Mouse (Mus musculus) embryonic facial prominence, embryonic 14.5 days (tissue): ENCODE data around the gene Zfp993. TPM values are rescaled to one million over a fixed set of nuclear protein-coding genes. Genes with fewer than 3 reads are reported as not detected.
A peak's percentile ranks its signal among the peaks of the same experiment; 100 is the strongest.
"Not testable (repeated sequence)": the region's sequence is repeated elsewhere in the genome, so short reads cannot be mapped to it uniquely, and the experiment has no call there.

Experiments
- ATAC-seq: fragments of 200-750 bp; cut with Nextera tagmentation; 2 replicates; pipeline ENCODE4 v1.8.0; 2017; ENCODE audit warnings: low read depth, moderate number of reproducible peaks, moderate TSS enrichment
- DNase-seq: peaks from one replicate; pipeline ENCODE4 v3.0.0-alpha.2; 2015; ENCODE audit warnings: low spot score
- H3K27ac ChIP-seq: fragments of 300-500 bp; sonication (generic); replicated peaks from 2 replicates; pipeline ENCODE4 v1.5.1; 2014; ENCODE audit warnings: low read depth, mild to moderate bottlenecking, low read length, moderate library complexity
- H3K27me3 ChIP-seq: fragments of 300-500 bp; sonication (generic); replicated peaks from 2 replicates; pipeline ENCODE4 v1.6.1; 2014; ENCODE audit warnings: low read length; ENCODE audit not compliant: control insufficient read depth, insufficient read depth
- H3K36me3 ChIP-seq: fragments of 300-500 bp; sonication (generic); 2 replicates; pipeline ENCODE4 v1.6.1; 2014; ENCODE audit warnings: low read length, mixed read lengths; ENCODE audit not compliant: control insufficient read depth, insufficient read depth
- H3K4me1 ChIP-seq: fragments of 300-500 bp; sonication (generic); 2 replicates; pipeline ENCODE4 v1.6.1; 2014; ENCODE audit warnings: antibody characterized with exemption, low read length; ENCODE audit not compliant: control insufficient read depth, insufficient read depth
- H3K4me2 ChIP-seq: fragments of 300-500 bp; sonication (generic); 2 replicates; pipeline ENCODE4 v1.6.1; 2014; ENCODE audit warnings: low read depth, mild to moderate bottlenecking, low read length, moderate library complexity, mixed read lengths
- H3K4me3 ChIP-seq: fragments of 300-500 bp; sonication (generic); 2 replicates; pipeline ENCODE4 v1.5.1; 2014; ENCODE audit warnings: low read depth, mild to moderate bottlenecking, low read length
- H3K9ac ChIP-seq: fragments of 300-500 bp; sonication (generic); 2 replicates; pipeline ENCODE4 v1.6.1; 2014; ENCODE audit warnings: low read depth, mild to moderate bottlenecking, low read length, moderate library complexity, mixed read lengths
- H3K9me3 ChIP-seq: fragments of 300-500 bp; sonication (generic); 2 replicates; pipeline ENCODE4 v1.6.1; 2016; ENCODE audit warnings: low read length; ENCODE audit not compliant: control insufficient read depth
- WGBS: fragments of 180-500 bp; shearing (Covaris S2); extraction: QIAGEN DNeasy Blood & Tissue Kit; methylation state at CpG from one replicate; pipeline ENCODE4 v1.1.7; 2014; 5-methylcytosine and 5-hydroxymethylcytosine counted together
- polyA plus RNA-seq: library from polyadenylated mRNA; unstranded; fragments of >200 nt; fragmentation: Nextera tagmentation; extraction: Ambion mirVana; gene quantifications from 2 replicates; pipeline ENCODE4 v1.2.1, GENCODE M21; 2014

Gene Zfp993
- polyA plus RNA-seq, result 1.4 and 1.7 TPM in 2 replicates

DNA sequence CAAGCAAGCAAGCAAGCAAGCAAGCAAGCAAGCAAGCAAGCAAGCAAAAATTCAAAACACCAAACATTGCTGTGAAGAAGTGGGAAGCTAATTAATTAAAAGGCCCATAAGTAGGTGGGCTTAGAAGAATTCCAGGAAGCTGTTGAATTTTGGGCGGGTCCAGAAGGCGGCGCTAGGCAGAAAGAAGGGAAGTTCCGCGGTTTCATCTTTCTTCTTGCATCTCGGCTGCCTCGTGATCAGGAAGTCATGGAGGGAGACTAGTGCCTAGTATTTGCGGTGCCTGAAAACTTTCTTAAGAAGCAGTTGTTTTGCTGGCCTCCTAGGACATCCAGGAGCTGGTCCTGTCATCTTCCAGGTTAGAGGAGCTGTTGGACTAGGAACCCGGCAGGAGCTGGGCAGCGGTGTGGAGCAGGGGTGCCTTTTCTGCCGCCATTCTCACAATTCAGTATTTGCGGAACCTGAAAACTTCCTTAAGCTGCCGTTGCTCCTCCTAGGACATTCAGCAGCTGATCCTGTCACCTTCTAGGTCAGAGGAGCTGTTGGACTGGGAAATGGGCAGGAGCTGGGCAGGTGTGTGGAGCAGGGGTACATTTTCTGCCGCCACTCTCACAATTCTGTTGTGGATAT is at the start of gene Zfp993:
Gene Zfp993, plus strand, starts transcription at position 188 of the 627 bp plus-strand sequence.
- H3K9ac ChIP-seq, DNase-seq, H3K4me2 ChIP-seq, H3K4me3 ChIP-seq, H3K27ac ChIP-seq, H3K9me3 ChIP-seq, H3K4me1 ChIP-seq, H3K27me3 ChIP-seq, H3K36me3 ChIP-seq, ATAC-seq: not testable (repeated sequence)
- no CpG with 5 or more reads among the region's 14 CpGs for WGBS

DNA sequence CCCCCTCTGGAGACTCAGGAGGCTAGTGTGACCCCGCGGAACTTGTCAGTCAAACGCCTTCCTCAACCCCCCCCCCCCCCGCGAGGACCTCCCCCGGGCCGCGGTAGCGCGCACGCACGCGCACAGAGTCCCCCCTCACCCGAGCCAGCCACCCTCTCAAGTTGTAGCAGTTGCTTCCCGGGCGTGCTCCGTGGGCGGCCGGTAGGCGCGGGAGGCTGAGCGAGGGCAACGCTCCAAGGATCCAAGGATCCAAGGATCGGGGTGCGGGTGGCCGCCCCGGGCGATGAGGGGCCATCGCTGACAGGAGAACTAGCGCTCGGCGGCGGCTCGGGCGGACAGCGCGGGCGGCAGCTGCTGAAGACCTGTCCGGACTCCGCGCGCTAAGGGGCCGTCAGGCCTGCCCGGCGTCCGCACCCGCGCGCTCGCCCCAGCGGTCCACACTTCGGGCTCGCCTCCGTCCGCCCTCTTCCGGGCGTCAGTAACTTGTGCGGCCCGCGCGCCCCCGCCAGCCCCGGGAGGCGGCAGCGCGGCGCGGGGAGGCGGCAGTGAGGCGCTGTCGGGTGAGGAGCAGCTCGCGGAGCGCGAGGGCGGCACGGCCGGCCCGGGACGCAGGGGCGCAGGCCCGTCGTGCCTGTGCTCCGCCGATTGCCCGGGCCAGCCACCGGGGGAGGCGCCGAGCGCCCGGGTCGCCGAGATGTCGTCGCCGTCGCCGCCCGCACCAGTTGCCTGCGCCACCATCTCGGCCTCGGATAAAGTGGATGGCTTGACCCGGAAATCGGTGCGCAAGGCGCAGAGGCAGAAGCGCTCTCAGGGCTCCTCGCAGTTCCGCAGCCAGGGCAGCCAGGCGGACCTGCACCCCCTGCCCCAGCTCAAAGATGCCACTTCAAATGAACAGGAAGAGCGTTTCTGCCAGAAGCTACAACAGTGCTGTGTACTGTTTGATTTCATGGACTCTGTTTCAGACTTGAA is 30.6 kb upstream of the Zfp993 start:
- not testable (repeated sequence) for H3K27ac ChIP-seq, H3K9ac ChIP-seq, H3K9me3 ChIP-seq, H3K27me3 ChIP-seq, DNase-seq, H3K36me3 ChIP-seq, H3K4me1 ChIP-seq, H3K4me3 ChIP-seq
- peak; percentile 62; the same call in 1 of the 2 replicates for ATAC-seq
- H3K4me2 ChIP-seq, result 0 out of 2 replicates have a peak overlapping the region, but pooled peaks have one; percentile 23
- WGBS, result 2% methylated on average over 10 of the region's 111 CpGs

DNA sequence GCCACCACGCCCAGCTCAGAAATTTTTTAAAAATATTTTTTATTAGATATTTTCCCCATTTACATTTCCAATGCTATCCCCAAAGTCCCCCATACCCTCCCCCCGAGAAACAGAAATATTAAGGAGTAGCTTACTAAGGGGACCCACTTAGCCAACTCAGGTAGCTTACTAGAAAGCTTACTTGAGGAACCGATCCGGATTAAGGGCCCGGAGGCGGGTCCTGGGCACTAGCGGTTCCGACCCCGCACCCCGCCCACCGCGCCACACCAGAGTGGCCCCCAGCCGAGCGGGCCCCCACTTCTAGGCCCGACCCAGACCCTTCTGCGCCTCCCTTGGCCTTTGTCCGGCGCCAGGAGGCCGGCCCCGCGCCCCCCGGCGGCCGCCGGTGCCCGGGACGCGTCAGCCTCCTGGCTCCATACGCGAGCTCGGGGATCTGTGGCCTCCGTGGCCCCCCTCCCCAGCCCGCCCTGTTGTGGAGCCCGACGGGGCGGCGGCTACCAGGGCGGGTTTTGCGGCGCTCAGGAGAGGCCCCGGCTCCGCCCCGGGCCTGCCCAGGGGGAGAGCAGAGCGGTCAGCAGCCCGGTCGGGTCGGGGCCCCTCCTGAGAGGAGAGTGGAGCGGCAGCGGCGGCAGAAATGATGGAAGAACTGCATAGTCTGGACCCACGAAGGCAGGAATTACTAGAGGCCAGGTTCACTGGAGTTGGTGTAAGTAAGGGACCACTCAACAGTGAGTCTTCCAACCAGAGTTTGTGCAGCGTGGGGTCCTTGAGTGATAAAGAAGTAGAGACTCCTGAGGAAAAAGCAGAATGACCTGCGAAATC is 7.0 kb upstream of the Zfp993 start:
- peak; percentile 72 for ATAC-seq
- WGBS, result 8% methylated on average over 16 of the region's 53 CpGs
- H3K9ac ChIP-seq, H3K36me3 ChIP-seq, H3K27ac ChIP-seq, H3K9me3 ChIP-seq, H3K4me1 ChIP-seq, H3K27me3 ChIP-seq: not testable (repeated sequence)
- DNase-seq, result peak; percentile 0
- peak overlapping the region; percentile 40 for H3K4me2 ChIP-seq
- peak overlapping the region; percentile 15; the same call in 1 of the 2 replicates for H3K4me3 ChIP-seq

DNA sequence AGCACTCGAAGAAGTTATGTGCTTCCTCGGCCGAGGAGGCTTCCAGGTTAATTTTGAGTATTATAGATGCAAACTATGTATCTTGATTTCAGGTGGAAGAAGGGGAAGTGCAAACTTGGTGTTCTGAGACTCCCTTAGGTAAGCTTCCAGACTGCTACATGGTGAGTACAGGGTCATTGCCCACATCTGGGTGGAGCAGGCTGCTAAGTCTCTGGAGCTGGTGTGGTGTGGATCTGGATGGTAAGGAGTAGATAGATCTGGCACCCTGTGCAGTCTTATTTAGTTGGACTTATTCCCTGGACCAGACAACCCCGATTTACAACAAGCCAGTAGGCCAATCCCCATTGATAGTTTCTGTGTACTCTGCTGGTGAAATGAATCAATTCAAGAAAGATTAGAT is 33.6 kb downstream of the Zfp993 start:
- not testable (repeated sequence) for H3K36me3 ChIP-seq, H3K4me3 ChIP-seq, H3K9me3 ChIP-seq, H3K27ac ChIP-seq, H3K27me3 ChIP-seq, DNase-seq, H3K4me1 ChIP-seq, H3K9ac ChIP-seq, ATAC-seq, H3K4me2 ChIP-seq
- WGBS, result no CpG with 5 or more reads among the region's 4 CpGs

DNA sequence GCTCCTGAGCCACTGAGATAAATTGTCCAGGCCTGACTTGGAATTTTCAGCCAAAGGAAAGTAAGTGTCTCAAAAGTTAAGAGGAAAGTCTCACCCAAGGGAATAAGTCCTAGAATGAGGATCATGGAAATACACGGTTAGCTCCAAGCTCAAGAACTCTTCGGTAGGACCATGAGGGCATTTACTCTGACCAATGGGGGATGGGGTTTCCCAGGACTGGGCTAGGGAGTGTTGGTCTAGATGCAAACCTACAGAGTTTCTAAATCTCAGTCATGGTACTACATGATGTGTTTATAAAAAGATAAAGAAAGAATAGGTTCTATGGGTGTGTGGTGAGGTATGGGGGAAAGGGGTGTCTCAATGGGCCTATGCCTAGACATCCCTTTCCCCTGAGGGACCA is 38.9 kb downstream of the Zfp993 start:
- not testable (repeated sequence) for DNase-seq, H3K36me3 ChIP-seq, ATAC-seq, H3K9ac ChIP-seq, H3K4me1 ChIP-seq, H3K27me3 ChIP-seq, H3K4me2 ChIP-seq, H3K9me3 ChIP-seq, H3K4me3 ChIP-seq, H3K27ac ChIP-seq
- WGBS, result no CpG with 5 or more reads among the region's 2 CpGs

DNA sequence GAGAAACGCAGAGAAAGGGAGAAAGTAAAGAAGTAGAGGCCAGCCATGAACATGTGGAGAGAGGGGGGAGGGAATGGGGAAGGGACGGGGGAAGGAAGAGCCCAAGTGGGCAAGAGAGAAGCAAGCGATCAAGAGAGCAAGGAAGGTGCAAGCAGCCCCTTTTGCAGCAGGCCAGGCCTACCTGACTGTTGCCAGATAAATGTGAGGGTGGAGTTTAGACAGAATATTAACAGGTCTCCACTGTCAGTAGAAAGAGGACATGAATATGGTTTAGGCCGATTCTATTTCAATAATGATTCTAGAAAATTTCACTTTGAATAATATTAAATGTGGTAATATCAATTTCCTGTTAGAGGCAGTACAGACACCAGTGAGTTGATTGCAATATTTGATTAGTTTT is 39.4 kb downstream of the Zfp993 start:
- H3K36me3 ChIP-seq, H3K4me1 ChIP-seq, H3K4me3 ChIP-seq, DNase-seq, H3K9me3 ChIP-seq, H3K27ac ChIP-seq, H3K9ac ChIP-seq, H3K27me3 ChIP-seq, H3K4me2 ChIP-seq: not testable (repeated sequence)
- peak; percentile 33; the same call in 1 of the 2 replicates for ATAC-seq
- WGBS, result 90% methylated on average over 1 of the region's 4 CpGs

DNA sequence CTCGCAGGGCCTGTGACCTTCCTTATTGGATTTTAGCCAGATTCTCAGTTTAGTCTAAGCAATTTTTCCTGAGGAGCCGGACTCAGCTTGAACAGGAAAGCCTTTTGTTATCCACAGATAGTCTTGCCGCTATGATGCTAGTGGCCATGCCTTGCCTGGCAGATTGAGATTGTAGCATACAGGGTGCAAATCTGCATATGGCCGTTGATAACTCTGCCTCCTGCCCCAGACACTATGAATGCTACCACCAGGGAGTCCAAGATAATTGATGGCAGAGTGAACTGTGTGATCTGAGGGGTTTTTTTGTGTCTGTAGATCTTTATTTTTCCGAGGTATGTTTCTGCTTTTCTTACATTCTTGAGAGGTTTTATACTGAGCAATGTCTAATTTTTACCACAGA is 39.9 kb downstream of the Zfp993 start:
- H3K36me3 ChIP-seq, H3K4me1 ChIP-seq, H3K4me3 ChIP-seq, H3K9ac ChIP-seq, H3K9me3 ChIP-seq, H3K4me2 ChIP-seq, ATAC-seq, DNase-seq, H3K27me3 ChIP-seq, H3K27ac ChIP-seq: not testable (repeated sequence)
- 86% methylated on average over 1 of the region's 5 CpGs for WGBS
